Mouse (Mus musculus) kidney, adult 2 months (tissue): ENCODE data around the gene Sla2.

Experiments used
- CTCF ChIP-seq: fragments of 200-500 bp; conservative IDR thresholded peaks from 2 replicates; pipeline ENCODE4 v1.5.1; 2011; ENCODE audit warnings: low read depth, mild to moderate bottlenecking, control low read depth, low read length, moderate library complexity, mixed read lengths; ENCODE audit not compliant: insufficient read depth, insufficient read length
- POLR2A ChIP-seq: fragments of 200-500 bp; IDR thresholded peaks from one replicate; pipeline ENCODE4 v1.6.1; 2011; ENCODE audit warnings: low read depth, low read length, control low read depth

DNA sequence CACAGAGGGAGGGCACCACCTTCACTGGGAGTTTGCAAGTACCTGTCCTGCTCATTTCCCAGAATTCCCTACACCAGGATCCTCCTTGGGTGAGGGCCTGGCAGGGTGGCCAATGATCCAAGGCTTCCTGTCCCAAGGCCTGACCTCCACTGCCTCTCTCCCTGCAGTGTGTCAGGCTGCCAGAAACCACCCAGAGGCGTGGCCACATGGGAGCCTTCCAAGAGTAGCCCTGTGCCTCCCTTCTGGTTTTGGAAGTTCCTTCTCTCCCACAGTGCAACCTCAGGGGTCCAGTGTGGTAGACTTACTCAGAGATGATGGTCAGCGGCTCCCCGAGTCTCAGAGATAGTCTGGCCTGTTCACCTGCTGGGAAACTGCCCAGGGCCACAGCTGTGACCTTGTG lies 7.5 kb downstream of the Sla2 start:
- TF ChIP-seq CTCF (no peak), POLR2A (no peak)
